Mouse (Mus musculus): Measurements from ENCODE around the gene Gk5.
"Not testable (repeated sequence)": the region's sequence is repeated elsewhere in the genome, so short reads cannot be mapped to it uniquely, and the experiment has no call there.

Gene Gk5

DNA sequence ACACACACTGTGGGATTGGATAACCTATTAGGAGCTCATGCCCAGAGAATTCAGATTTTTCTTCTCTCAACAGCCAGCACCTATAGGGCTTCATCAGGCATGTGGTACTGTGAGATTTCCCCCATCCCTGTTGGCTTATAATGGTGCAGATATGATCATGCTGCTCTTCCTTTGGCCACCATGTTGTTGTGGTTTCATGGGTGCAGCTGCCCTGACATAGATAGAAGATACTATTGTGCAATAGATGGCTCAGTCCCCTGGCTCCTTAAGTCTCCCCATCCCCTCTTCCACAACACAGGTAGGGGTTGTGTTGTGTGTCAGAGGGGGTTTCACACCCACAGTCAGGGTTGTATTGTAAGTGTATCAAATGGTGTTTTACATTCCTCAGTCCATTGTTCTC is 25.7 kb downstream of the Gk5 start:
- no peak for DNase-seq (ENCODE audit: low spot score in 2 of 2)

DNA sequence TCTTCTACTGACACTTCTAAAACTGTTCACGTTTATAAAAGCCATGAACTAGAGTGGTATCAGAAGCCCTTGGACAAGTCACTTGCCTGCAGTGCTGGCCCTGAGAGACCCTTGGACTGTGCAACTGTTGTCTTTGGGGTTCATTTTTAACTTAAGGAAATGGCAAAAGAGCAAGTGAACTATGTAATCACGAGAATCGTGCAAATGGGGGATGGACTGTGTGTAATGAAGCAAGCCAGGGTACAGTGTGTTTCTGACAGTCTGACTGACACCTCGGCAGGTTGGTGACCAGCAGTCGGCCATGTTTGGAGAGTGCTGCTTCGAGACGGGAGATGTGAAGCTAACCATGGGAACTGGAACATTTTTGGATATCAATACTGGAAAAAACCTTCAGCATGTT is 33.6 kb downstream of the Gk5 start:
- no peak for DNase-seq (ENCODE audit: low spot score in 2 of 2)

DNA sequence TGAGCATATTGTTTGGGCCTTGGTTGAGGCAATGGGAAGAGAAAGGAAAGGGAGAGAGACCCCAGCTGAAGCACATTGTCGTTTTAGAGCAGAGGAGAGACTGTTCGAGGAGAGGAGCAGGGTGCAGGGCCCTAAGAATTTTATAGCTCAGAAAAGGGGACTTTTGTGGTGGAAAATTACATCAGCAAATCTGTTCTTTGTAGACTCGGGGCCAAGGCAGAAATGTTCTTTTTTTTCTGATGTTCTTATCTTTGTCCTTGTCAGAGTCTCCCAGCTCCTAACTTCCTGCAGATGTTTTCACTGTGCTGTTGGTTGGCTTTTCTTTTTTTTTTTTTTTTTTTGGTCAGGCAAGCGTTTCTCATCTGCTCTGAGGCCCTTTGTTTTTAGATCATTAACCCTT is 39.3 kb downstream of the Gk5 start:
- DNase-seq (ENCODE audit: low spot score in 2 of 2): peak in 1 of 2 experiments; percentile 12

GRCm38 (mm10) chr9:96159047-96159446 is 39.9 kb downstream of the Gk5 start:
- no peak for DNase-seq (ENCODE audit: low spot score in 2 of 2)

DNA sequence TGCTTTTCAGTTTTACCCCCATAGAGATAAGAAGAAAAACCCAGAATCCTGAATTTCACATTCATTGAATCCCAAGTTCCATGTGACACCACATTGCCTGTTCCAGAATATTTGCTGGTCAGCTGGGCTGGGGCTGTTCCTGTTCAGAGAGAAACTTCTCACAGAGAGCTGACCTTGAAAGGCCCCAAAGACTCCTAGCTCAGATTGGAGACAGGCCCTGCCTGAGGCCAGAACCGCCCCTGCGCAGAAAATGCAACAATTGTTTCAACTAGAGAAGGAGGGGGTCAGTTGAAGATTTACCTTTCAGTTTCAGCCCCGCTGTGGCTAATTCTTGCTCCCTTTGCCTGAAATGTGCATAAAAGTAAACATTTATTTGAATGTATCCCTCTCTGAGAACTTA is 41.6 kb downstream of the Gk5 start:
- DNase-seq (ENCODE audit: low spot score in 2 of 2): no peak

GRCm38 (mm10) chr9:96162421-96162820 is 43.3 kb downstream of the Gk5 start:
- no peak for DNase-seq (ENCODE audit: low spot score in 2 of 2)

- no peak for DNase-seq (ENCODE audit: low spot score in 2 of 2)
Measured at GRCm38 (mm10) chr9:96163443-96163842, 44.3 kb downstream of the Gk5 start.

DNA sequence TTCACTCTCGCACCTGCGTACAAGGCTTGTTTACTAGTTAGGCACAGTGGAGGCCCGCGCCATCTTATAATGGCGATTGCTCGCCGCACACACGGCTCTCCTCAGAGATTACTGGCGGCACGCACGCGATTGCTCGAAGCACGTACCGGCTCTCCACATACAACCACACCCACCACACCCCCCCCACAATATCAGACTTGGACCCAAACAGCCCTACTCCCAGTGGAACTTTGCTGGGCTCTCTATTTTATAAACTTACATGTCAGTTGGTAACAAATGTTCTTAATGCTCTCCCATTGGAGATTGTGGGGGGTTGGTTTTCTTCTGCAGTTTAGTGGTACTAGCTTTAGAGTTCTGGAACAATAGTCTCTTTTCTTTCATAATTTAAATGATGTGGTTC is 44.8 kb downstream of the Gk5 start:
- not testable (repeated sequence) for DNase-seq (ENCODE audit: low spot score in 2 of 2)

DNA sequence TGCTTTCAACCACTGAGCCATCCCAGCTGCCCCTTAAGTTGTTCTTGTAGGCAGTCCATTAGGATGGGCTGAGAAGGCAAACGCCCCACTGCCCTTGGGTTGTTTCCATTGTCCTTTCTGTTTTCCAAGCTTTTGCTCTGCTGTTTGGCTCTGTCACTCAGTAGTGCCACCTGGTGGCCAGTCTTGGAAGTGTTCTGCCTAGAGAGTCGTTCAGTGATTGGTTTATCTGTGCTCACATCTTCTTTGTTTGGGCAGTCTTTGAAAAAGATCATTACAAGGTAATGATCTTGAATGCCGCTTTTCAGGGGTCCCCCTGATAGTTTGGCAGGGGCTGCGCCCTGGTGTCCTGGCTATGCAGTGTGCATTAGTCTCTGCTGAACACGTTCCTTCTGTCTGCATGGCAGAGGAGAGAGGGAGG is 48.0 kb downstream of the Gk5 start:
- peak; percentile 34 to 79 for DNase-seq (ENCODE audit: low spot score in 2 of 2)

- no peak for DNase-seq (ENCODE audit: low spot score in 2 of 2)
Measured at GRCm38 (mm10) chr9:96170600-96170999, 51.4 kb downstream of the Gk5 start.

- no peak for DNase-seq (ENCODE audit: low spot score in 2 of 2)
Measured at GRCm38 (mm10) chr9:96184909-96185308, 65.7 kb downstream of the Gk5 start.

- no peak for DNase-seq (ENCODE audit: low spot score in 2 of 2)
Measured at GRCm38 (mm10) chr9:96186701-96187100, 67.5 kb downstream of the Gk5 start.

DNA sequence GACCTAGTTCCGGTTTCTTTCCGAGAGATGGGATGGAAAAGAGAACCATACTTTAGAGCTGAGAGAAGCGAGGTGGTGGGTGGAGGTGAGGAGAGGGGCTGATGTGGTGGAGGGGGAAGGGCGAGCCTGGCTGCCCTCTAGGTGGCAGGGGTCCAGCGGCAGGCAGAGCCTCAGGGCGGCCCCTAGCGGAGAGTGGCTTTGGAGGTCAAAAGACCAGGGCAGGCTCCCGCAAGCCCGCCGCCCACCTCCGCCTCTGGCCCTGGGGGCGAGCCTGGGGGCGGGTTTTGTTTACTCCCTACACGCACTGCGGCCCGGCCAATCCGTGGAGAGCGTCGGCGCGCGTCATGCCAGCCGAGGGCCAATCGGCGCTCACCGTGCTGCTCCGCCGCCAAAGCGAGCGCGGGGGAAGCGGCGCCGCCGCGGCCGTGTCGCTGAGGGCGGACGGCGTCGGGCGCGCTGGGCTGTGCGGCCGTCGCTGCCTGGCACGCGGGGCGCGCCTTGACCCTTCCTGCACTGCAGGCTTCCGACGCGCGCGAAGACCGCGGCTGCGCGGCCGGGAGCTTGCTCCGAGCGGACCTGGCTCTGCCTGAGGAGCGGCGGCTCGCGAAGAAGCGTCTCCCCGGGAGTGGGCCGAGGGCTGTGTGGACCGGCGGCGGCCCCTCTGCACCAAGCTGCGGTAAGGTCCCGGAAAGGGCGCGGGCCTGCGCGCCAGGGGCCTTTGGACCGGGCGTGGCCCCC is 76.9 kb downstream of the Gk5 start, which contains the start of gene Tfdp2:
Tfdp2 (plus strand) TSS at position 391 of the 738 bp plus-strand sequence.
- peak; percentile 75 to 85 for DNase-seq (ENCODE audit: low spot score in 2 of 2)

GRCm38 (mm10) chr9:96196636-96197181 is 77.5 kb downstream of the Gk5 start:
- DNase-seq (ENCODE audit: low spot score in 2 of 2): peak; percentile 13 to 39

- no peak for DNase-seq (ENCODE audit: low spot score in 2 of 2)
Measured at GRCm38 (mm10) chr9:96197806-96198205, 78.6 kb downstream of the Gk5 start.

GRCm38 (mm10) chr9:96203663-96204062 is 84.5 kb downstream of the Gk5 start:
- DNase-seq (ENCODE audit: low spot score in 2 of 2): no peak

GRCm38 (mm10) chr9:96207428-96207827 is 88.3 kb downstream of the Gk5 start:
- DNase-seq (ENCODE audit: low spot score in 2 of 2): no peak

GRCm38 (mm10) chr9:96213036-96213645 is 94.0 kb downstream of the Gk5 start:
- no peak for DNase-seq (ENCODE audit: low spot score in 2 of 2)

DNA sequence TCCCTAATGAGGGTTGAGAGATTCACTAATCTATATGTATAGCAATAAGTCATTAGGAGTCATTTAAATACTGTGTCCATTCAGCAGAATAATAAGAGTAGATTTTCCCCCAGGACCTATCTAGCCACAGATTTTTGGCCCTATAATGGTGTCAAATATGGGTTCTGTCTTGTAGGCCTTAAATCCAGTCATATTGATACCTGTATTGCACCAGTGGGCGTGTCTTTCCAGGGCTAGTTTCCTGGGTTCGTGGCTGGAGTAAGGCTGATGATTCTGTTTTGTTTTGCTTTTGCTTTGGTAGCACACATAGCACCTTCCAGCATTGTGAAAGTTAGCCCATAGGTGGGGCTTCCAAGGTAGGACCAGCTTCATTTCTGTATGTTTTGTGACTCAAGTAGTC is 95.0 kb downstream of the Gk5 start:
- no peak for DNase-seq (ENCODE audit: low spot score in 2 of 2)

DNA sequence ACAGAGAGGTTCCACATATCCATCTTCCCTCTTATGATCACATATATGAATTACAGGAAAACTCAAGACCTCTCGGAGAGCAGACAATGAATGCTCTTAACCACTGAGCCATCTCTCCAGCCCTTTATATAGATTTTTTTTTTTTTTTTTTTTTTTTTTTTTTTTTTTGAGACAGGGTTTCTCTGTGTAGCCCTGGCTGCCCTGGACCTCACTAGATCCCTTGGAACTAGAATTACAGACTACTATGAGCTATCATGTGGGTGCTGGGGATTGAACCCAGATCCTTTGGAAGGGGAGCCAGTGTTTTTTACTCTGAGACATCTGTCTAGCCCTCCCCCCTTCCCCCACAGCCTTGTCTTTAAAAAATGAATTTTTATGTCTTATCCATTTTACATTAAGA is 98.1 kb downstream of the Gk5 start:
- no peak for DNase-seq (ENCODE audit: low spot score in 2 of 2)

DNA sequence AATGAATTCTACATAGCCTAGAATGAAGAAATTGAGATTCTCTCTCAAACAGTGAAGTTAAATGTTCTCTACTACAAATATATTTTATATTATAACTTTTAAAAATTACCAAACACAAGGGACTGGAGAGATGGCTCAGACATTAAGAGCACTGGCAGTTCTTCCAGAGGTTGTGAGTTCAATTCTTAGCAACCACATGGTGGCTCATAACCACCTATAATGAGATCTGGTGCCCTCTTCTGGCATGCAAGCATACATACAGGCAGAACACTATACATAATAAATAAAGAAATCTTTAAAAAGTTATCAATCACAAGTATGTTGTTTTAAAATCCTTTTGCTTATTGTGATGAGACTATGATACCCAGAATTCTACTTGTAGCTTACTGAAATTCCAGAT is 98.6 kb downstream of the Gk5 start:
- DNase-seq (ENCODE audit: low spot score in 2 of 2): peak in 1 of 2 experiments; percentile 11

DNA sequence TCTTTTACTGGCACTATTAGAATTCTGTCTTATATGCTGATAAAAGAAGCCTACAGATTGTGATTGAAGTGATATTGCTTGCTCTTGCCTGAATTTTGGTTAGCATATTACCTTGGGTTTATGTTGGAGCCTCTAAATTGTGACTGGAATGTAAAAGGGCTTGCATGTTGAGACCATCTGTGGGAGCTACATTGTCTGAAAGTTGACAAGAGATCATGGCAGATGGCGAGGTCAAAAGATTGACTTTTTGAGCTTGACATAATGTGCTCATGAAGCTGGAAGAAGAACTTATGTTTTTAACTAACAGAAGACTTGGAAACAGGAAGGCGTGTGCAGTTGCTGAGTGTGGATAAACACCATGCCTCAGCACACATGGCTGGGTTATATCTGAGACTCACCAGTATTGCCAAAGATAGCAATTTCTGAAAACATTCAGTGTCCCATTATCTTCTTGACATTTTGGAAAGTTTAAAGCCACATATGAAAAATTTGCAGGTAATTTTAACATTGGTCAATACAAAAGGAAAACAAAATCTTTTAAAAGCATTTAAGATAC is 100.0 kb downstream of the Gk5 start:
- DNase-seq (ENCODE audit: low spot score in 2 of 2): no peak

GRCm38 (mm10) chr9:96220419-96220818 is 101.3 kb downstream of the Gk5 start:
- DNase-seq (ENCODE audit: low spot score in 2 of 2): no peak
